Mouse (Mus musculus) liver, embryonic 14.5 days (tissue): ENCODE results near the gene Lrp1.

Experiments used
- CTCF ChIP-seq: IDR thresholded peaks from 2 replicates; pipeline ENCODE4 v1.5.1; 2016; ENCODE audit warnings: antibody characterized with exemption, low read depth, control low read depth
- EP300 ChIP-seq: IDR thresholded peaks from 2 replicates; pipeline ENCODE4 v1.6.1; 2016; ENCODE audit warnings: antibody characterized with exemption, low read depth

DNA sequence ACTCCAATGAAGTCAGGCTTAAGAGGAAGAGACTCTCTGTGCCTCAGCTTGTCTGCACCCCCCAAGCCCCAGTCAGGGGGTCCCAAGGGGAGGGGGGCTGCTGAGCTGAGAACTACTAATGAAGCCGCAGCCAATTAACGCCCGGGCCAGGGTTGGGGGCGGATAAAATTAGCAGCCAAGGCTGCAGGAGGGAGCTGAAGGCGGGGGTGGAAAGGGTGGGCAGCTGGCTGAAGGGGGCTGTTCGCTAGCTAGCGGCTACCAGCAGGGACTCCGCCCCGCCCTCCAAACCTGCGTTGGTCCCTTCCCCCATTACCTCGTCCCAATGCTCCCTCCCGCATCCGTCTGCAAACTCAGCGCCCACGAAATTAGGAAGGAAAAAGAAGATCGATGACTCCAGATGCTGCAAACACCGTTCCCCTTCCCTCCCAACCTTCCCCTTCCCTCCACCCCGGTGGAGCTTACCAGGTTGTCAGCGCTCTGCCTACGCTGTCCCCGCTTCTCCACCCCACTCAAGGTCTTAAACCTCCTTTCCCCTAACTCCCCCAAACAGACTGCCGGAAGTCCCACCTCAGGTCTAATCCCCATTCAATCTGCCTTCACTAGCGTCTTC is 96.2 kb downstream of the Lrp1 start:
- TF ChIP-seq CTCF (no peak), EP300 (no peak)
